Mouse (Mus musculus): ENCODE data around the gene Tpst2. TPM values are rescaled to one million over a fixed set of nuclear protein-coding genes. Genes with fewer than 3 reads are reported as not detected.

Tpst2 gene
- polyA plus RNA-seq, 1 experiment: 39.6 TPM

DNA sequence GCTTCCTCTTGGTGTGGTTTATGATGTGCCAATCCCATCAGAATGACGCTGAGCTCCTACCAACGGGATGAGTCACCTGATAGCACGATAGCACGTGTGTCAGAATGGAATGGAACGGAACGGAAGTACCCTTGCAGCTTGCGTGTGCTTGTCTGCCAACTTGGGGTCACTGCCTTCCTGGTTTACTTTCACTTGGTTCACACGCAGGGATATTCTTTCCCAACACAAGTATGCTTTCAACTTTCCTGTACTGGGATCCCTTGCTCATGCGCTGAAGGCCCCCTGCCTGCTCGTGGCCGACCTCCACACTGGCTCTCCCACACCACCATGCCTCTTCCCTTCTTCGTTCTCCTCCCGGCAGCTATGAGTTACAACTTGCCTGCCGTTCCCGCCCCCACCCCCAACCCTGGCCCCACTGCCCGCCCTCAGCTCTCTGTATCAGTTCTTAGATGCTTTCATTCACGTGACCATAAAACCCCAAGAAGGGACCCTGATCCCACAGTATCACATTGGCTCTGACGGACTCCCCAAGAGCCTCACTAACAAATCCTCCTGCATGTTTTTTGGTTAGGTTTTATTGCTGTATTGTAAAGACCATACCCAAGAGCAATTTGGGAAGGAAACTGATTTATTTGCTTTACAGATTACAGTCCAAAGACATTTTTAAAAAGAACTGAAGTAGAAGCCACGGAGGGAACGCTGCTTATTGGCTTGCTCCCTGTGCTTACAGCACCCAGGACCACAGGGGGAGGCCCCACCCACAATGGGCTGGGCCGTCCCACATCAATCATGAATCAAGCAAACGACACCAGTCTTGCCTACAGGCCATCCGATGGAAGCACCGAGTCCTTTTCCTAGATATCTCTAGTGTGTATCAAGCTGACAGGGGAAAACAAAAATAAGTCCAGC, 48.4 kb downstream of the Tpst2 start:
- Histone ChIP-seq H3K27ac (ENCODE audit: insufficient read depth, low read length) (peak overlapping the region; percentile 57), H3K4me1 (ENCODE audit: control insufficient read depth, insufficient read depth, low read length) (peaks cover 2% of the 10 kb centered on the region), H3K4me3 (ENCODE audit: insufficient read depth, low read length) (no peak overlapping the region)
- TF ChIP-seq CTCF (IDR thresholded peaks at IDR 0.05; ENCODE audit: borderline replicate concordance, insufficient read depth, low read length): no peak
- peak; percentile 59 for TF ChIP-seq POLR2A (IDR thresholded peaks at IDR 0.05; ENCODE audit: low read depth, low read length)

DNA sequence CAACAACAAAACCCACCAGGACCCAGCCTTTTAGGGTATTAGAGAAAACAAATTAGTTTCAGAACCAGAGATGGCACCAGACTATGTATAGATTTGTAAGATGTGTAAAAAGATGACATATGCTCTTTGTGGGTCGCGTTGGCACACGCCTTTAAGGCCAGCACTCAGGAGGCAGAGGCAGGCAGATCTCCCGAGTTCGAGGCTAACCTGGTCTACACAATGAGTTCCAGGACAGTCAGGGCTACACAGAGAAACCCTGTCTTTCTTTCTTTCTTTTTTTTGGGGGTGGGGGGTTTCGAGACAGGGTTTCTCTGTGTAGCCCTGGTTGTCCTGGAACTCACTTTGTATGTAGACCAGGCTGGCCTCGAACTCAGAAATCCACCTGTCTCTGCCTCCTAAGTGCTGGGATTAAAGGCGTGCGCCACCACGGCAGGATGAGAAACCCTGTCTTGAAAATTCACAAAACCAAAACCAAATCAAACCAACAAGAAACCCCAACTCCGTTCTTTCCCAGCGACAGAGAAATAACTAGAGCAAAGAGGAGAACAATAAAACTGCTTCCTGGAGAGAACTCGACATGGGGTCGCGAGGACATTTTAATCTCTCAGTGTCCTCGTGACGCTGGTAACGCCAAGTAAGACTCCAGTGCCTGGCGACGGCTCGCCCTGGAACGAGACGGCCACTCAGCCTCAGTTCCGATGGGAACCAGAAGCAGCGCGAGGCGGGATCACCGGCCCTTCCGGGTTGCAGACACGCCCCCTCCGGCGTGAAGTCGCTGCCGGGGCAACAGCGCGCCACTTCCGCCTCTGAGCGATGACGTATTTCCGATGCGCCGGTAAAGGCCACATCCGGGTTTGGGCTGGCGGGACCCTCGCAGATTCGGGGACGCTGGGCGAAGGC, 49.3 kb downstream of the Tpst2 start, which contains the start of gene Tfip11:
Tfip11 (plus strand) TSS at position 813 of the 900 bp plus-strand sequence.
- H3K27ac ChIP-seq (ENCODE audit: insufficient read depth, low read length): peak within 1 kb of the TSS; percentile 59
- TF ChIP-seq POLR2A (IDR thresholded peaks at IDR 0.05; ENCODE audit: low read depth, low read length) (peak; percentile 91), CTCF (IDR thresholded peaks at IDR 0.05; ENCODE audit: borderline replicate concordance, insufficient read depth, low read length) (no peak)
- peaks cover 2% of the 10 kb centered on the region for H3K4me1 ChIP-seq (ENCODE audit: control insufficient read depth, insufficient read depth, low read length)
- H3K4me3 ChIP-seq (ENCODE audit: insufficient read depth, low read length): peak within 1 kb of the TSS; percentile 77

DNA sequence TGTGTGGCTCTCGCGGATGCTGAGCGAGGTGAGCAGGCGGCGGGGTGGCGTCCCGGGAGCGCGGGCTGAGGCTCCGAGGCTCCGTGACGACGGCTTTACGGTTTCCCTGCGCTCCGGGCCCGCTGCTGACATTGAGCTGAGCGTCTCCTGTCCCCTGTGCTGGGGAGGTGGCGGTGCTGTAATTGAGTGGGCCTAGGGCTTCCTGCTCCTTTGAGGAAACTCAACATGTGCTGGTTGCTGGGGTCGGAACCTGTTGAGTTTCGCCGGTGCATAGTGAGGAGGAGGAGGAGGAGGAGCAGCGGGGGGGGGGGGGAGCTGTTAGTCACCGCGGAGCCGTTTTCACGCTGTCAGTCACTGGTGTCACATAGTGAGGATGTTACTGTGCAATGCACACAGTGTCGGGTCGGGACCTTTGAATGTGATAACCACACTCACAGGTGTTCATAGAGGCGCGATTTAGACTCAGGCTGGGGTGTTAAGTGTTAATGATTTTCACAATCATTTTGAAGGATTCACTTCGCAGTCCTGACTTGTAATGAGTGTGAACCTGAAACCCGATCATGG, 50.0 kb downstream of the Tpst2 start:
- Histone ChIP-seq H3K4me3 (ENCODE audit: insufficient read depth, low read length) (peak overlapping the region; percentile 77), H3K4me1 (ENCODE audit: control insufficient read depth, insufficient read depth, low read length) (peaks cover 2% of the 10 kb centered on the region), H3K27ac (ENCODE audit: insufficient read depth, low read length) (no peak overlapping the region)
- TF ChIP-seq POLR2A (IDR thresholded peaks at IDR 0.05; ENCODE audit: low read depth, low read length) (no peak), CTCF (IDR thresholded peaks at IDR 0.05; ENCODE audit: borderline replicate concordance, insufficient read depth, low read length) (no peak)

DNA sequence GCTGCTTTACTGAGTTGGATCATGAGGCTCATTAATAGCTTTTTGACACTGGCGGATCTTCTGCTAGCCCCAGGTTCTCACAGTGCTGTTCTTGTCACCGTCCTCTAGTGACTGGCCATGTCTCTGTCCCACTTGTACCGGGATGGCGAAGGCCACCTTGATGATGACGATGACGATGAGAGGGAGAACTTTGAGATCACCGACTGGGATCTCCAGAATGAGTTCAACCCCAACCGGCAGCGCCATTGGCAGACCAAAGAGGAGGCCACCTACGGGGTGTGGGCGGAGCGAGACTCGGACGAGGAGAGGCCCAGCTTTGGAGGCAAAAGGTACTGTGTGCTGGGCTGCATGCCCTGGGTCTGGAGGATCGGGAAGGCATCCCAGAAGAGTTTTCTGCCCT, 51.4 kb downstream of the Tpst2 start:
- no peak overlapping the region for H3K4me3 ChIP-seq (ENCODE audit: insufficient read depth, low read length)
- peaks cover 2% of the 10 kb centered on the region for H3K4me1 ChIP-seq (ENCODE audit: control insufficient read depth, insufficient read depth, low read length)
- no peak for TF ChIP-seq POLR2A (IDR thresholded peaks at IDR 0.05; ENCODE audit: low read depth, low read length)
- no peak for TF ChIP-seq CTCF (IDR thresholded peaks at IDR 0.05; ENCODE audit: borderline replicate concordance, insufficient read depth, low read length)

DNA sequence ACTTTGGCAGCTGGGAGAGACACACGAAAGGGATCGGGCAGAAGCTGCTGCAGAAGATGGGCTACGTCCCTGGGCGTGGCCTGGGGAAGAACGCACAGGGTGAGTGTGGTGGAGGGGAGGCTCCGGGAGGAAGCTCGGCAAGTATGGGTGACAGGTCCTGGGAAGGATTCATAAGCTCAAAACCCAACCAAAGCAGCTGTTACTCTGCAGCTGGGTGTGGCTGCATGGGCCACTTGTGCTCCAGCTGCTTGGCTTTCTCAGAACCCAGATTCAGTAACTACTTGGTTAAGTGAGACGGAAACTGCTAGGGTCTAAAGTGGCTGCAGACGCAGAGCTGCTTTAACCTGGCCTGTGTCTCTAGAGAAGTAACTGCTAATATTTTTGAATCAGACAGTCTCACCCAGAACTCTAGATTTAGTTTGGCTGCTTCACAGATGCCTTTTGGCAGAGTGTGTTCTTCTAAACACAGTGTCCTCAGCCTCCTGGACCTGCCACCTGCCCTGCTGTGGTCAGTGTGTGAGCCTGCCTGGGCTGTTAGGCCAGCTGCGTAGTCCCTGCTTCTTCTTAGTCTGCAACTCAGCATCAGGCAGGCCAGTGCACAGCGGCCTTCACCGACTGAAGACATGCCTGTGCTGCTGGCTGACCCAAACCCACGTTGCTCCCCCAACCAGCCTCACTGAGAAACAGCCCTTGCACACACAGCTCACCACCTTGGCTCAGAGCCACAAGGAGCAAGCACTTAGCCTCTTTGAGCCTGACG, 53.5 kb downstream of the Tpst2 start:
- no peak overlapping the region for H3K4me3 ChIP-seq (ENCODE audit: insufficient read depth, low read length)
- H3K4me1 ChIP-seq (ENCODE audit: control insufficient read depth, insufficient read depth, low read length): 0 out of 2 replicates have a peak, but pooled peaks cover 2% of the 10 kb centered on the region
- no peak overlapping the region for H3K27ac ChIP-seq (ENCODE audit: insufficient read depth, low read length)
- TF ChIP-seq CTCF (IDR thresholded peaks at IDR 0.05; ENCODE audit: borderline replicate concordance, insufficient read depth, low read length) (no peak), POLR2A (IDR thresholded peaks at IDR 0.05; ENCODE audit: low read depth, low read length) (no peak)

More for the DNA sequence above, 51.4 kb downstream of the Tpst2 start:
- no peak overlapping the region for H3K27ac ChIP-seq (ENCODE audit: insufficient read depth, low read length)

DNA sequence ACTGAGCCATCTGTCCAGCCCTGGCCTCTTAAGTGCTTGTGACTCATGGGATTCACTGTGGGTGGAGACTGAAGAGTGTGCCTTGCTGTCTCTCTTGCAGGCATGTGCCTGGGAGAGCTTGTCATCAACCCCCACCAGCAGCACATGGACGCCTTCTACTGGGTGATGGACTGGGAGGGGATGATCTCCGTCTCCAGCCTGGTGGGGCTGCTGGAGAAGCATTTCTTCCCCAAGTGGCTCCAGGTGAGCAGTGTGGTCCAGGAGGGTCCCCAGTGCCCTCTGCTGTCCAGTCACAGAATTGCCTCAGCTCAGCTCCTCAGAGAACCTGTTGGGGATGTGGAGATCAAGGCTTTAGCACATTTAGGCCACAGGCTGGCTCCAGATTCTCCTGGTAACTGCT, 59.0 kb downstream of the Tpst2 start:
- TF ChIP-seq POLR2A (IDR thresholded peaks at IDR 0.05; ENCODE audit: low read depth, low read length) (no peak), CTCF (IDR thresholded peaks at IDR 0.05; ENCODE audit: borderline replicate concordance, insufficient read depth, low read length) (peak; percentile 60; the same call in 1 of the 2 replicates)
- Histone ChIP-seq H3K4me3 (ENCODE audit: insufficient read depth, low read length) (no peak overlapping the region), H3K4me1 (ENCODE audit: control insufficient read depth, insufficient read depth, low read length) (no peaks in the 10 kb centered on the region), H3K27ac (ENCODE audit: insufficient read depth, low read length) (no peak overlapping the region)

DNA sequence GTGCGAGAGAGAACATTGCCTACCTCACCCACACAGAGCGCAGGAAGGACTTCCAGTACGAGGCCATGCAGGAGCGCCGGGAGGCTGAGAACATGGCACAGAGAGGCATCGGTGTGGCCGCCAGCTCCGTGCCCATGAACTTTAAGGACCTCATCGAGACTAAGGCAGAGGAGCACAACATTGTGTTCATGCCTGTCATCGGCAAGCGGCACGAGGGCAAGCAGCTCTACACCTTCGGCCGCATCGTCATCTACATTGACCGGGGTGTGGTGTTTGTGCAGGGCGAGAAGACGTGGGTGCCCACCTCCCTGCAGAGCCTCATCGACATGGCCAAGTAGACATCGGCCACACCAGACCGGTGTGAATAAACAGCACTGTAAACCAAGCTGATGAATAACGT, 60.5 kb downstream of the Tpst2 start:
- H3K4me1 ChIP-seq (ENCODE audit: control insufficient read depth, insufficient read depth, low read length): no peaks in the 10 kb centered on the region
- TF ChIP-seq CTCF (IDR thresholded peaks at IDR 0.05; ENCODE audit: borderline replicate concordance, insufficient read depth, low read length) (no peak), POLR2A (IDR thresholded peaks at IDR 0.05; ENCODE audit: low read depth, low read length) (no peak)
- no peak overlapping the region for H3K27ac ChIP-seq (ENCODE audit: insufficient read depth, low read length)
- no peak overlapping the region for H3K4me3 ChIP-seq (ENCODE audit: insufficient read depth, low read length)

DNA sequence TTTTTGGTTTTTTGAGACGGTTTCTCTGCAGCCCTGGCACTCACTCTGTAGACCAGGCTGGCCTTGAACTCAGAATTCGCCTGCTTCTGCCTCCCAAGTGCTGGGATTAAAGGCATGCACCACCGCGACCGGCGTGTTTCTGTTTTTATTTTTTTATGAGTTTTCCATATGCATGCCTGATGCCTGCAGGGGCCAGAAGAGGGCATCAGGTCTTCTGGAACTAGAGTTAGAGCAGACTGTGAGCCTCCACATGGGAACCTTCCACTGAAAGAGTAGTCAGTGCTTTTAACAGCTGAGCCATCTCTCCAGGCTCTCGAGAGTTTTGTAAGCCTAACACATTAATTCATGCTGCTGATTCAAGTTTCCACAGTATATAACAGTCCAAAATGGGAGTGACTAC, 62.7 kb downstream of the Tpst2 start:
- Histone ChIP-seq H3K27ac (ENCODE audit: insufficient read depth, low read length) (no peak overlapping the region), H3K4me3 (ENCODE audit: insufficient read depth, low read length) (no peak overlapping the region), H3K4me1 (ENCODE audit: control insufficient read depth, insufficient read depth, low read length) (no peaks in the 10 kb centered on the region)
- TF ChIP-seq POLR2A (IDR thresholded peaks at IDR 0.05; ENCODE audit: low read depth, low read length) (no peak), CTCF (IDR thresholded peaks at IDR 0.05; ENCODE audit: borderline replicate concordance, insufficient read depth, low read length) (no peak)

Measured in embryonic fibroblast, embryonic 13.5 days (primary cell).